Mouse (Mus musculus) embryonic facial prominence, embryonic 12.5 days (tissue): ENCODE data around the gene Cyp2d9. TPM values are rescaled to one million over a fixed set of nuclear protein-coding genes. Genes with fewer than 3 reads are reported as not detected.
"Not testable (repeated sequence)": the region's sequence is repeated elsewhere in the genome, so short reads cannot be mapped to it uniquely, and the experiment has no call there.

Experiments
- ATAC-seq: fragments of 200-750 bp; cut with Nextera tagmentation; 2 replicates; pipeline ENCODE4 v1.8.0; 2017; ENCODE audit not compliant: insufficient number of reproducible peaks, insufficient read depth, low FRiP score, low TSS enrichment
- H3K27ac ChIP-seq: fragments of 300-500 bp; sonication (generic); 2 replicates; pipeline ENCODE4 v1.5.1; 2016; ENCODE audit warnings: mild to moderate bottlenecking
- H3K27me3 ChIP-seq: fragments of 300-500 bp; sonication (generic); 2 replicates; pipeline ENCODE4 v1.6.1; 2016; ENCODE audit warnings: mild to moderate bottlenecking, moderate library complexity
- H3K36me3 ChIP-seq: fragments of 300-500 bp; sonication (generic); 2 replicates; pipeline ENCODE4 v1.6.1; 2016; ENCODE audit warnings: mild to moderate bottlenecking
- H3K4me1 ChIP-seq: fragments of 300-500 bp; sonication (generic); 2 replicates; pipeline ENCODE4 v1.6.1; 2016
- H3K4me2 ChIP-seq: fragments of 300-500 bp; sonication (generic); replicated peaks from 2 replicates; pipeline ENCODE4 v1.6.1; 2016; ENCODE audit warnings: mild to moderate bottlenecking, moderate library complexity
- H3K4me3 ChIP-seq: fragments of 300-500 bp; sonication (generic); 2 replicates; pipeline ENCODE4 v1.5.1; 2016; ENCODE audit warnings: mild to moderate bottlenecking
- H3K9ac ChIP-seq: fragments of 300-500 bp; sonication (generic); 2 replicates; pipeline ENCODE4 v1.6.1; 2016; ENCODE audit warnings: mild to moderate bottlenecking, moderate library complexity
- H3K9me3 ChIP-seq: fragments of 300-500 bp; sonication (generic); 2 replicates; pipeline ENCODE4 v1.6.1; 2016; ENCODE audit warnings: mild to moderate bottlenecking, moderate library complexity
- WGBS: fragments of 180-500 bp; shearing (Covaris S2); methylation state at CpG from one replicate; pipeline ENCODE4 v1.1.7; 2016; 5-methylcytosine and 5-hydroxymethylcytosine counted together
- polyA plus RNA-seq: library from polyadenylated mRNA; unstranded; fragments of >200 nt; fragmentation: Nextera tagmentation; extraction: Ambion mirVana; gene quantifications from 2 replicates; pipeline ENCODE4 v1.2.1, GENCODE M21; 2016

Gene Cyp2d9
- polyA plus RNA-seq, 1 experiment from 2014 or later = not detected

DNA sequence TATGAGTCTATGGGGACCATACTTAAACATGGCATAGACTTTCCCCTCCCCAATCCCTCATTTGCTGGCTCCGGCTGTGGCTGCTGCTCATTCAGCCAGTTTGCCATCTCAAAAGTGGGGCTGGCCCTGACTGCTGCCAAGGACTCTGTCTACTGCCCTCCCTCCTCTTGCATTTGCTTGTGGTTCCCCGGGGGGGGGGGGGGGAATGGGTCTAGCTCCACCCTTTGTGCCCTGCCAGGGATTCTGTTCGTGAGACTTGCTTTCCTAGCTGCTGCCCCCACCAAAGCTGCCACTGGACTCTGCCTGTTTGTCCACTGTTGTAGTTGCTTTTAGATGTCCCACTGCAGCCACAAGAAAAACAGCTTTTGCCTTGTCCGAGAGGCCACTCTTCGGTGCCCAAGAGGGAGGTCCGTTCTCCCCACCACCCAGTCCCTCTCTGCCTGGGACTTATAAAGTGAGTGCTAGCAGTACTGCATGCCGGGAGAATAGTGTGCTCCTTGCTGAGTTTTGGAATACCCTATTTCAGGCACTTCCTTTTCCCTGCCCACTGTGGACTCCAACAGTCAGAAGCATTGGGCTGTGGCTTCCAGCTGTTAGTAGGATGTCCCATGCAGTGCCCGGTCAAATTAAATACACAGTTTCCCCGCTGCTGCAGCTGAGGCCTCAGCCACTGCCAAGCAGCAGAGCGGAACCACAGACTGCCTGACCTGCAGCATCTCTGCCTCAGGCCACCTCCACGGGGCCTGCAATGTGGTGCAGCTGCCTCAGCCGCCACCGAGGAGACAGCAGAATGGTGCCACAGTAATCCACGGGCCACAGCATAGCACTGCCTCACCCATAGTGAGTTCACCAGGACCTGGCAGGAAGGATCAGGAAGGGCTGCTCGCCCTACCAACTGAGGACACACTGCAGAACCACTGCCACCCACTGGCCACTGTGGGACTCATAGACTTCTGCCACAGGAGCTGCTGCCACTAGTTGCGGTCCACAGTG, 16.1 kb upstream of the Cyp2d9 start:
- Histone ChIP-seq H3K9ac (no peak overlapping the region), H3K27ac (no peak overlapping the region), H3K36me3 (no peaks in the 10 kb centered on the region), H3K4me1 (no peaks in the 10 kb centered on the region), H3K27me3 (no peaks in the 10 kb centered on the region), H3K9me3 (no peaks in the 10 kb centered on the region), H3K4me3 (no peak overlapping the region), H3K4me2 (peak overlapping the region; percentile 21)
- WGBS = 24% methylated on average over 16 of the region's 16 CpGs
- ATAC-seq = peak; percentile 82; the same call in 1 of the 2 replicates

DNA sequence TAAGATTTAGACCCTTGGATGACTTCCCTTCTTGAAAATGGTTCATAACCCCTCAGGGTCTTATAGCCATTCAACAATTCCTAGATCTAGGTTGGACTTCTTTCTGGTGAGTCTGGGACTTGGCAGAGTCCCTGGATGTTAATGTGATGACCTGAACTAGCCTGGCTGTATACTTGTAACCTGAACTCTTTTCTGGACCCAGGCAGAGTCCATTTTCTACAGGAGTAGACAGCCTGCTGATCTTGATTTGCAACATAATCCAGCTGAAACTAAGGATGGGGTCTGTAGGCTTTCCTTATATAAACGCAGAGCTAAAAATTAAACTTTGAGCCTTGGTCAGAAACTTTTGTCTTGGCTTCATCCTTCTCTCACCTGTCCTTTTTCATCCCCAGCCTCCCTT, 14.6 kb upstream of the Cyp2d9 start:
- ATAC-seq = no peak
- no peaks in the 10 kb centered on the region for H3K27me3 ChIP-seq
- no peak overlapping the region for H3K4me2 ChIP-seq
- WGBS = 68% methylated on average over 1 of the region's 1 CpGs
- no peak overlapping the region for H3K4me3 ChIP-seq
- H3K9ac ChIP-seq = no peak overlapping the region
- H3K36me3 ChIP-seq = no peaks in the 10 kb centered on the region
- H3K4me1 ChIP-seq = no peaks in the 10 kb centered on the region
- no peaks in the 10 kb centered on the region for H3K9me3 ChIP-seq
- H3K27ac ChIP-seq = no peak overlapping the region

DNA sequence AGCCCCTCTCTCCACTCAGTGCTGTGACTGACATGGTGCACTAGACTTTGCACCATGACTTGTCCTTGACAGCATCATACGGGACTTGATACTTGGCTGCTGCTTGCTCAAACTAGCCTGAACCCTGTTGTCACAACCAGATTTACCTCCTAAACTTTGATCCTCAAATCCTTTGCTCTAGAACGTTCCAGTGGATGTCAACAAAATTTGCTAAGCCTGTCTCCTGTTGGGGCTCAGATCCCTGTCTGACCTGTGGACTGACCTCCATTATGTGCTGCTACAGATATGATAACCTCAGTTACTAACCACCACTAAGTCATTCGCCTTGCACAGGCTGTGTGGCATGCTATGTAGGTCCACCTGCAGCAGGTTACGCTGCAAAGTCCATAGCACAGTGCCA, 10.3 kb upstream of the Cyp2d9 start:
- WGBS = 79% methylated on average over 4 of the region's 4 CpGs
- ATAC-seq = no peak
- no peak overlapping the region for H3K4me2 ChIP-seq
- no peaks in the 10 kb centered on the region for H3K27me3 ChIP-seq
- no peaks in the 10 kb centered on the region for H3K4me1 ChIP-seq
- no peak overlapping the region for H3K9ac ChIP-seq
- no peak overlapping the region for H3K27ac ChIP-seq
- no peaks in the 10 kb centered on the region for H3K36me3 ChIP-seq
- no peak overlapping the region for H3K4me3 ChIP-seq
- no peaks in the 10 kb centered on the region for H3K9me3 ChIP-seq

DNA sequence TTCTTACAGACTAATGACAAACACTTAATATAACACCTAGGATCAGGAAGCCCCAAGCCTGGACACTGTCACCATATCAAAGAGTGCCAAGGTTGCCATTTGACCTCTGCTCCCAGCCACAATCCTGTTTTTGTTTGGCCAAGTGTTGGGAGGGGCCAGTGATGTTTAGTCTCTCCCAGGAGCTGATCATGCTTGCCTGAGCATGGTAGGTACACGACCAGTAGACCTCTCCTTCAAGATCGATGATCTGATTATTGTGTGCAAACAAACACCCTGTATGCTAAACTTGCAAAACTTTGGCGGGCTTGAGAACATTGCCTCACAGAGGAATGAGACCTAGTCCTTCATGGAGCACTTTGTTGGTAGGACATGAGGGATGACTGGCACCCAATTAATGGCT, 9.8 kb upstream of the Cyp2d9 start:
- H3K27ac ChIP-seq = no peak overlapping the region
- no peak for ATAC-seq
- H3K9ac ChIP-seq = no peak overlapping the region
- no peaks in the 10 kb centered on the region for H3K4me1 ChIP-seq
- H3K36me3 ChIP-seq = no peaks in the 10 kb centered on the region
- H3K27me3 ChIP-seq = no peaks in the 10 kb centered on the region
- 94% methylated on average over 3 of the region's 3 CpGs for WGBS
- no peak overlapping the region for H3K4me2 ChIP-seq
- no peaks in the 10 kb centered on the region for H3K9me3 ChIP-seq
- no peak overlapping the region for H3K4me3 ChIP-seq

DNA sequence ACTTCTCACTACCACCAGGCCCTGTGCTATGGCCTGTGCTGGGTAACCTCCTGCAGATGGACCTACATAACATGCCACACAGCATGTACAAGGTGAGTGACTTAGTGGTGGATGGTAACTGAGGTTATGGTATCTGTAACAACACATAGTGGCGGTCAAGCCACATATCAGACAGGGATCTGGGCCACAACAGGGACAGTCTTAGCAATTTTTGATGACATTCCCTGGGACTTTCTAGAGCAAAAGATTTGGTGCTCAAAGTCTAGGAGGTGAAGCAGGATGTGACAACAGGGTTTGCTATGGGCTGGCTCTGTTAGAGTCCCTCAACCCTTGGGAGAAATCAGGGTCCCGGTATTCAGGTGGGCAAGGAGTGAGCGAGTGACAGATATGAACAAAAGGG, 384 bp downstream of the Cyp2d9 start:
- no peak for ATAC-seq
- Histone ChIP-seq H3K9ac (no peak overlapping the region), H3K4me3 (no peak overlapping the region), H3K27me3 (no peaks in the 10 kb centered on the region), H3K27ac (no peak overlapping the region), H3K9me3 (0 out of 2 replicates have a peak, but pooled peaks cover 5% of the 10 kb centered on the region), H3K36me3 (no peaks in the 10 kb centered on the region), H3K4me2 (no peak overlapping the region), H3K4me1 (no peaks in the 10 kb centered on the region)
- WGBS = 96% methylated on average over 3 of the region's 3 CpGs

DNA sequence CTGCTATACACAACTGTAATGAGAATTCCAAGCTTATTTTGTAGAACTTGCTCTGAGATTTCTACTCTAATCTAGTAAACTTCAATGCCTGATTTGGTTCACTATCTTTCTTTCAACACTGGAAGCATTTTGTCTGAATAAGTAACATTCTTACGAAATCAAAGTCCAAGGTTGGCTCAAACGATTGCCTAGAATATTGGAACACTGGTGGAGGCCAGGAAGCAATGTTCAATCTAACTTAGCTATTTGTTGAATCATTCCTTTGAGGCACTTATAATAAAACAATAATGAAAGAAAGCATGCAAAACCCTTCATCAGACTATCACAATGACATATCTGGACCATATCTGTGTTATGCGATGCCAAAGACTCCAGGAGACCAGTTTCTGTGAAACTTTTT, 1.3 kb downstream of the Cyp2d9 start:
- no peak overlapping the region for H3K4me3 ChIP-seq
- H3K4me2 ChIP-seq = no peak overlapping the region
- no peak for ATAC-seq
- H3K9ac ChIP-seq = no peak overlapping the region
- H3K27me3 ChIP-seq = no peaks in the 10 kb centered on the region
- H3K9me3 ChIP-seq = 0 out of 2 replicates have a peak, but pooled peaks cover 5% of the 10 kb centered on the region
- H3K4me1 ChIP-seq = no peaks in the 10 kb centered on the region
- no peaks in the 10 kb centered on the region for H3K36me3 ChIP-seq
- 89% methylated on average over 3 of the region's 3 CpGs for WGBS
- H3K27ac ChIP-seq = no peak overlapping the region

DNA sequence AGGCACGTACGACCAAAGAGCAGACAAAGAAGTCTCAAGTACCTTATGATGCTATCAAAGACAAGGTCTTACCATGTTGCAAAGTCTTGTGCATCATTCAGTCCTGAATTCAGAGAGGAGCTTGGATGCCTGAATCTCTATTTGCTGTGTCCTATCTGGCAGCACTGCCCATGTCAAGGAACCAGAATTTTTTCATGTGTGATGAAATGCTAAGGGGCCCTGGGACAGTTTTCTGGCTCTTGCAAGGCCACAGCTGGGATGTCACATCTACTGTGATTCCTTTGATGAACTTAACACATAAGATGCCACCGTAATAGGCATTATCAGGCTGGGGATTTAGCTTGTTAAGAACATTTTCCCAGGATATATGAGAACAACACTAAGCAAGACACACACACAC, 1.8 kb downstream of the Cyp2d9 start:
- H3K9ac ChIP-seq = no peak overlapping the region
- H3K4me2 ChIP-seq = no peak overlapping the region
- H3K4me1 ChIP-seq = no peaks in the 10 kb centered on the region
- no peaks in the 10 kb centered on the region for H3K27me3 ChIP-seq
- H3K36me3 ChIP-seq = no peaks in the 10 kb centered on the region
- ATAC-seq = no peak
- no peak overlapping the region for H3K27ac ChIP-seq
- no peak overlapping the region for H3K4me3 ChIP-seq
- WGBS = 83% methylated on average over 3 of the region's 3 CpGs
- 0 out of 2 replicates have a peak, but pooled peaks cover 5% of the 10 kb centered on the region for H3K9me3 ChIP-seq

DNA sequence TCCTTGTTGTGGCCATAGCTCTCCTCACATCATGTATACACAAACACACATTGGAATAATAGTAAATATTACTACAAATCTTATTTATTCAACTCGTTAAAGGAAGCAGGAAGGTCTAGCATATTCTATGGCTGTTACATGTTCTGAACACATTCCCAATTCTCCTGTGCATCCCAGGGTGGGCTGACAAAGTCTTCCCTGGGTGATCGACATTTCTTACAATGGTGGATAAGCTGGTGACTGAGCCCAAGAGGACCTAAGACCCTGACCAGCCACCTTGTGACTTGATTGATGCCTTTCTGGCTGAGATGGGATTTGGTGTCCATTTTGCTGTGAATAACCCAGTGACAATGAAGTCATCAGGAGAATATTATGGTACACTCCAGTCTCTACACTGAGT, 2.4 kb downstream of the Cyp2d9 start:
- WGBS = 86% methylated on average over 2 of the region's 2 CpGs
- ATAC-seq = no peak
- no peak overlapping the region for H3K27ac ChIP-seq
- no peaks in the 10 kb centered on the region for H3K4me1 ChIP-seq
- no peaks in the 10 kb centered on the region for H3K36me3 ChIP-seq
- H3K9me3 ChIP-seq = 0 out of 2 replicates have a peak, but pooled peaks cover 5% of the 10 kb centered on the region
- H3K9ac ChIP-seq = no peak overlapping the region
- H3K27me3 ChIP-seq = no peaks in the 10 kb centered on the region
- H3K4me3 ChIP-seq = no peak overlapping the region
- no peak overlapping the region for H3K4me2 ChIP-seq

DNA sequence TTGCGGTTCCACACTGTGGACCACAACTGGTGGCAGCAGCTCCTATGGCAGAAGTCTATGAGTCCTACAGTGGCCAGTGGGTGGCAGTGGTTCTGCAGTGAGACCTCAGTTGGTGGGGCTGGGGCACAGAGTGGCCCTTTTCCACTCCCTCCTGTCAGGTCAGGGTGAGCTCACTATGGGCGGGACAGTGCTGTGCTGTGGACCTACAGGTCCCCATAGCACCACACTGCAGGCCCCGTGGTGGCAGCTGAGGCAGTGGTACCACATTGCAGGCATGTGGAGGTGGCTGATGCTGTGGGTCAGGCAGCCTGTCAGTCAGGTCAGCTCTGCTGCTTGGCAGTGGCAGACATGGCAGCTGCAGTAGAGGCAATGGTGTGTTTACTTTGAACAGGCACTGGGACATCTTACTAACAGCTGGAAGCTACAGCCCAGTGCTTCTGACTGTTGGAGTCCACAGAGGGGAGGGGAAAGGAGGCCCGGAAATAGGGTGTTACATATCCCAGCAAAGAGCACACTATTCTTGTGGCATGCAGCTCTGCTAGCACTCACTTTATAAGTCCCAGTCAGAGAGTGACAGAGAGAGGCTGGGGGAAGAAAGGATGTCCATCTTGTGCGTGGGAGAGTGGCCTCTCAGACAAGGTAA, 4.9 kb downstream of the Cyp2d9 start:
- Histone ChIP-seq H3K4me1 (no peaks in the 10 kb centered on the region), H3K4me3 (no peak overlapping the region), H3K4me2 (no peak overlapping the region), H3K9me3 (0 out of 2 replicates have a peak, but pooled peaks cover 5% of the 10 kb centered on the region), H3K36me3 (no peaks in the 10 kb centered on the region), H3K27ac (no peak overlapping the region), H3K27me3 (no peaks in the 10 kb centered on the region), H3K9ac (no peak overlapping the region)
- WGBS = 64% methylated on average over 5 of the region's 5 CpGs
- no peak for ATAC-seq

DNA sequence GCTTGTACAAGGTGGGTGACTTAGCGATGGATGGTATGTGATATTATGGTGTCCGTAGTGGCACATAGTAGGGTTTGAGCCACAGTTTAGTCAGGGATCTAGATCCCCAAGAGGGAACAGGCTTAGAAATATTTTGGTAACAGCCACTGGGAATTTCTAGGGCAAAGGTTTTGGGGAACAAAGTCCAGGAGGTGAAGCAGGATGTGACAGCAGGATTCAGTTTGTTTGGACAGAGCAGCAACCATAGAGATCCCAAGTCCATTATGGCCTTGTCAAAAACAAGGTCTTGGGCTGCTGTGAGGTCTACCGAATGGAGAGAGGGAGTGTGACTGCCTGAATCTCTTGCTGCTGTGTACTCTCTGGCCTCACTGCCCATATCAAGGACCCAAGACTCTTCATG, 10.4 kb downstream of the Cyp2d9 start:
- H3K27me3 ChIP-seq = no peaks in the 10 kb centered on the region
- H3K9ac ChIP-seq = no peak overlapping the region
- no peak for ATAC-seq
- no peak overlapping the region for H3K4me2 ChIP-seq
- H3K4me3 ChIP-seq = no peak overlapping the region
- H3K4me1 ChIP-seq = no peaks in the 10 kb centered on the region
- no peaks in the 10 kb centered on the region for H3K9me3 ChIP-seq
- no peak overlapping the region for H3K27ac ChIP-seq
- H3K36me3 ChIP-seq = no peaks in the 10 kb centered on the region
- WGBS = 90% methylated on average over 3 of the region's 3 CpGs

DNA sequence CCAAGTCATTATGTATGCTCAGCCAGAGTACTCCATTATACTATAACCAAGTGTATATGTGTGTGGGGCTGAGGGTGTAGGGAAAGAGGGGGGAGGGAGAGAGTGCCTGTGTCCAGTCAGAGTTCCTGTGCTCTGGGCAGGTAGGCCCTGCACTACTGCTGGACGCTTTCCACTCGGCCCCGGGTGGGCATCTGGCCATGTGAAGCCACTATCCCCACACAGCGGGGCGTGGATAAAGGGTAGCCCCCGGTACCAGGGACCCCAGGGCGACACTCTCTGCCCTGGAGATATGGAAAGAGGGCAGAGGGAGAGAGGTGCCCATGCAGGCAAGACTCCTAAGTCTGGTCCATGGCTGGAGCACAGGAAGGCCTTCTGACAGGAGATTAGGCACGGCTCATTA, 12.0 kb downstream of the Cyp2d9 start:
- H3K4me2 ChIP-seq = no peak overlapping the region
- no peak overlapping the region for H3K9ac ChIP-seq
- H3K27me3 ChIP-seq = no peaks in the 10 kb centered on the region
- H3K36me3 ChIP-seq = no peaks in the 10 kb centered on the region
- H3K27ac ChIP-seq = no peak overlapping the region
- H3K4me3 ChIP-seq = no peak overlapping the region
- H3K4me1 ChIP-seq = no peaks in the 10 kb centered on the region
- H3K9me3 ChIP-seq = no peaks in the 10 kb centered on the region
- WGBS = 79% methylated on average over 8 of the region's 8 CpGs
- no peak for ATAC-seq

DNA sequence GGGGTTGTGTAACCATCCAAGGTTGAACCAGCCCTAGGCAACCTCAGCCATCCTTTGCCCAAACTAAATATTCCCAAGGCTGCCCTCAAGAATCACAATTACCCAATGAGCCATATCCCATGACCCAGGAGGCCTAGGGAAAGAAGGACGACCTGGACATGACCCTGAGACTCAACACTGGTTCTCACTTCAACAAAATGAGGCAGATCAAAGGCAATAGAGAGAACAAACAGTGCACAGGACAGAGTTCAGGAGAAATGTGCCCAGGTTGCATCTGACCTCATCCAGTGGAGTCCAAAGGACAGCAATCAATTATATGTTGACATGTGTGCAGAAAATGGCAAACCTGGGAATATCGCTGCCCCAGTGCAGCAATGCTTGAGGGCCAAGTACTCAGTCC, 16.8 kb downstream of the Cyp2d9 start:
- H3K4me1 ChIP-seq, H3K4me3 ChIP-seq, H3K27me3 ChIP-seq, H3K4me2 ChIP-seq, ATAC-seq, H3K36me3 ChIP-seq, H3K9me3 ChIP-seq, H3K9ac ChIP-seq, H3K27ac ChIP-seq: not testable (repeated sequence)
- WGBS = 74% methylated on average over 2 of the region's 2 CpGs
